Mouse (Mus musculus) kidney, postnatal 36 days (tissue): ENCODE results near the gene Gm47955.
"Not testable (repeated sequence)": the region's sequence is repeated elsewhere in the genome, so short reads cannot be mapped to it uniquely, and the experiment has no call there.

ENCODE experiments used
- DNase-seq, 2 experiments: peaks; one replicate each; pipeline ENCODE4 v3.0.0; 2021 to 2022; ENCODE audit warnings: mixed read lengths in 2 of 2

The Gm47955 gene

GRCm38 (mm10) chr1:82993947-82994346 lies 33.9 kb downstream of the Gm47955 start:
- no peak for DNase-seq

GRCm38 (mm10) chr1:83000306-83000705 lies 40.2 kb downstream of the Gm47955 start, which contains the start of gene Gm47959:
Gene Gm47959 (plus strand): TSS chr1:83000548.
- not testable (repeated sequence) for DNase-seq

DNA sequence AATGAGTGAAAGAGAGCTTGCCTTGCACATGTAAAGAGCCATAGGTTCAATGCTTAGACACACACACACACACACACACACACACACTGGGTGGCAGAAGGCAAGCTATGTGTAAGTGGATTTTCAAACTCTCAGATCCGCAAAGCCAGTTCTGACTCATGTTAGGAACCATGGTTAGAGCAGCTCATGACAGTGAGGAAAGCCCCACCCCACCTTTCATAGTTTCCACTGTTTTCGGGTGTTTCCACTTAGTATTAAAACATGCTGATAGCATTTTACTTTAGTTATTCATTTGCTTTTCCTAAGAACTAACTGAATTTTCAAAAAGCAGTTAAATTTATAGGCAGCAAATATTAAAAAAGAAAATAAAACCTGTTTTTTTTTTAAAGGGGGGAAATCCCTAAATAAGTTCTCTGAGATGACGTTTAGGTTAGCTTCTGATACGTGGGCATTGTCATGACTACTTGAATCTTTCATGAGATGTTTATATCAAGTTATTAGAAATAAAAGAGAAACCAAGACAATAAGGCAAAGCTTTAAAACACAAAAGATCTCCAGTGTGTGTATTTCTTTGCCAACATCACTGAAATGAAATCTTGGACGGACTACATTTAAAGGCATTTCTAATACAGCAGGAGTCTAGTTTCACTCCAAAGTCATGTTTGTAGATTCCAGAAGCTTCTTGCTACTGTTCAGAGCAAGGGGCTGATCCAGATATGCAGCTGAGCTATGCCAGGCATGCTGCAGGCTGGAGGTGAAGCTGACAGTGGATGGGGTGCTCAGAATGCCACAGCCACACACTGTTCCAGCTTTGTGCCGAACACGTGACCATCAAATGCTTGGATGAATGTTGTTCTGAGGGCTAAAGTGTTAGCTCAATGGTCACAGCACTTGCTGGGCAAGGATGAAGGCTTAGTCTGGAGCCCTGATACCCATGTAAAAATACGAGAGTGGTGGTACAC lies 46.4 kb downstream of the Gm47955 start:
- DNase-seq, result no peak

DNA sequence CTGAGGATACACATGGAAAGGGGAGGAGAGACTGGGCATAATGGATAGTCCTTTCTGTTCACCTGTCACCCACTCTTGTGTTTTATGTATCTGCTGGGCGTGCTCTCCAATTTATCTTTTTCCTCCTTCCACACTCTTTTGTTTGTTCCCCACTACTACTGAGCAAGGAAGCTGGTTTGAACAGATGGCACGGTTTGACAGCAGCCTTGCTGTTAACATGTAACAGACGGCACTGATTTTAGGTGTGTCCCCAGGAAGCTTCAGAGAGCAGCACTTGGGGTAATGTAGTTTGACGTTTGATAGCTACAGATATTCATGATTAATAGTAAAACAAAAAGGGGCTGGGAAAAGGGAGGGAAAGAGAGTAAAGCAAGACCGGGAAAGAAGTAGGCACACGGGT lies 47.4 kb downstream of the Gm47955 start:
- DNase-seq, result no peak
